Mouse (Mus musculus): ENCODE results near the gene Stip1.

DNA sequence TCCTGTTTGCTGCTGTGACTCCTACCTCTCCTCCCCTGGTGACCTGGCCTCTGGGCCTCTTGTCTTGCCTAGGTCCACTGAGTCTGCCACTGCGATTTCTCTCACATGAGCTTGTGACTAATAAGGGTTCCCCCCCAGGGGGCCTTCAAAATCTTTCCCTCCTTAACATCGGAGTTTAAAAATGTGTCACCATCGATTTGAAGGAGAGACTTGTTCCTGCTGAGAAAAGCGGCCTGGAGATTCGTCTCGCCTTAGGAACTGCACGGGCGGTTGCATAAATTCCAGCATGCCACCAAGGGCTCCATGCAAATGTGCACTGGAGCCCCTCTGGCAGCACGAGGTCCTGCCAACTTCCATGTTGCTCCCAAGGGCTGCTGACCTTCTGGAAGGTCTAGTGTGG lies 37.9 kb upstream of the Stip1 start:
- no peak for TF ChIP-seq POLR2A (IDR thresholded peaks at IDR 0.05; ENCODE audit: borderline replicate concordance, extremely low read depth, insufficient read depth, insufficient read length, poor library complexity, severe bottlenecking)
- TF ChIP-seq CTCF (IDR thresholded peaks at IDR 0.05; ENCODE audit: borderline replicate concordance, extremely low read depth, insufficient read depth, insufficient read length) = no peak
